Mouse (Mus musculus): ENCODE measurements around the gene Rgs6. TPM values are rescaled to one million over a fixed set of nuclear protein-coding genes. Genes with fewer than 3 reads are reported as not detected.
A peak's percentile ranks its signal among the peaks of the same experiment; 100 is the strongest.

Rgs6 gene
- polyA plus RNA-seq, 1 experiment from 2014 or later, result 11.5 TPM

- no peak for ATAC-seq (replicated peaks; ENCODE audit: extremely low read depth, insufficient read depth, low FRiP score)
- H3K27ac ChIP-seq (ENCODE audit: low read length), result no peak overlapping the region
- WGBS, result 39% methylated on average over 5 of the region's 5 CpGs
- H3K9ac ChIP-seq (ENCODE audit: low read length), result no peak overlapping the region
- no peak overlapping the region for H3K4me3 ChIP-seq (ENCODE audit: low read length)
- H3K4me1 ChIP-seq (ENCODE audit: control insufficient read depth, insufficient read depth, low read length), result peaks cover 18% of the 10 kb centered on the region
- no peaks in the 10 kb centered on the region for H3K27me3 ChIP-seq (ENCODE audit: control insufficient read depth, insufficient read depth, low read length)
- H3K9me3 ChIP-seq (replicated peaks; ENCODE audit: control insufficient read depth, low read length), result no peaks in the 10 kb centered on the region
- H3K36me3 ChIP-seq (ENCODE audit: control insufficient read depth, insufficient read depth), result no peaks in the 10 kb centered on the region
- no peak overlapping the region for H3K4me2 ChIP-seq (ENCODE audit: low read depth, low read length)
Measured at GRCm38 (mm10) chr12:83106120-83106517, 518.0 kb downstream of the Rgs6 start.

GRCm38 (mm10) chr12:83109486-83109885, 521.4 kb downstream of the Rgs6 start:
- no peak overlapping the region for H3K4me2 ChIP-seq (ENCODE audit: low read depth, low read length)
- no peaks in the 10 kb centered on the region for H3K9me3 ChIP-seq (replicated peaks; ENCODE audit: control insufficient read depth, low read length)
- no peak overlapping the region for H3K4me3 ChIP-seq (ENCODE audit: low read length)
- peak overlapping the region; percentile 70; the same call in 1 of the 2 replicates for H3K27ac ChIP-seq (ENCODE audit: low read length)
- peaks cover 19% of the 10 kb centered on the region for H3K4me1 ChIP-seq (ENCODE audit: control insufficient read depth, insufficient read depth, low read length)
- H3K9ac ChIP-seq (ENCODE audit: low read length), result no peak overlapping the region
- no peak for ATAC-seq (replicated peaks; ENCODE audit: extremely low read depth, insufficient read depth, low FRiP score)
- WGBS, result 88% methylated on average over 4 of the region's 4 CpGs
- no peaks in the 10 kb centered on the region for H3K27me3 ChIP-seq (ENCODE audit: control insufficient read depth, insufficient read depth, low read length)
- no peaks in the 10 kb centered on the region for H3K36me3 ChIP-seq (ENCODE audit: control insufficient read depth, insufficient read depth)

GRCm38 (mm10) chr12:83109891-83110630, 522.0 kb downstream of the Rgs6 start:
- Histone ChIP-seq H3K4me1 (ENCODE audit: control insufficient read depth, insufficient read depth, low read length) (peaks cover 19% of the 10 kb centered on the region), H3K9me3 (replicated peaks; ENCODE audit: control insufficient read depth, low read length) (no peaks in the 10 kb centered on the region), H3K9ac (ENCODE audit: low read length) (no peak overlapping the region), H3K36me3 (ENCODE audit: control insufficient read depth, insufficient read depth) (no peaks in the 10 kb centered on the region), H3K27me3 (ENCODE audit: control insufficient read depth, insufficient read depth, low read length) (no peaks in the 10 kb centered on the region), H3K27ac (ENCODE audit: low read length) (peak overlapping the region; percentile 70), H3K4me3 (ENCODE audit: low read length) (no peak overlapping the region), H3K4me2 (ENCODE audit: low read depth, low read length) (peak overlapping the region; percentile 19; the same call in 1 of the 2 replicates)
- ATAC-seq (replicated peaks; ENCODE audit: extremely low read depth, insufficient read depth, low FRiP score), result peak; percentile 69
- 47% methylated on average over 11 of the region's 11 CpGs for WGBS

- Histone ChIP-seq H3K27me3 (ENCODE audit: control insufficient read depth, insufficient read depth, low read length) (no peaks in the 10 kb centered on the region), H3K9me3 (replicated peaks; ENCODE audit: control insufficient read depth, low read length) (no peaks in the 10 kb centered on the region), H3K9ac (ENCODE audit: low read length) (no peak overlapping the region), H3K4me2 (ENCODE audit: low read depth, low read length) (peak overlapping the region; percentile 19; the same call in 1 of the 2 replicates), H3K36me3 (ENCODE audit: control insufficient read depth, insufficient read depth) (no peaks in the 10 kb centered on the region), H3K4me1 (ENCODE audit: control insufficient read depth, insufficient read depth, low read length) (peaks cover 19% of the 10 kb centered on the region), H3K27ac (ENCODE audit: low read length) (peak overlapping the region; percentile 70), H3K4me3 (ENCODE audit: low read length) (no peak overlapping the region)
- no peak for ATAC-seq (replicated peaks; ENCODE audit: extremely low read depth, insufficient read depth, low FRiP score)
- WGBS, result 42% methylated on average over 3 of the region's 3 CpGs
Measured at GRCm38 (mm10) chr12:83110711-83111110, 522.6 kb downstream of the Rgs6 start.

- Histone ChIP-seq H3K9ac (ENCODE audit: low read length) (no peak overlapping the region), H3K36me3 (ENCODE audit: control insufficient read depth, insufficient read depth) (no peaks in the 10 kb centered on the region), H3K27ac (ENCODE audit: low read length) (no peak overlapping the region), H3K4me2 (ENCODE audit: low read depth, low read length) (no peak overlapping the region), H3K4me1 (ENCODE audit: control insufficient read depth, insufficient read depth, low read length) (peaks cover 19% of the 10 kb centered on the region), H3K27me3 (ENCODE audit: control insufficient read depth, insufficient read depth, low read length) (no peaks in the 10 kb centered on the region), H3K9me3 (replicated peaks; ENCODE audit: control insufficient read depth, low read length) (no peaks in the 10 kb centered on the region), H3K4me3 (ENCODE audit: low read length) (no peak overlapping the region)
- WGBS, result 87% methylated on average over 5 of the region's 5 CpGs
- ATAC-seq (replicated peaks; ENCODE audit: extremely low read depth, insufficient read depth, low FRiP score), result no peak
Measured at GRCm38 (mm10) chr12:83112283-83112682, 524.2 kb downstream of the Rgs6 start.

- ATAC-seq (replicated peaks; ENCODE audit: extremely low read depth, insufficient read depth, low FRiP score), result no peak
- Histone ChIP-seq H3K27me3 (ENCODE audit: control insufficient read depth, insufficient read depth, low read length) (no peaks in the 10 kb centered on the region), H3K9ac (ENCODE audit: low read length) (no peak overlapping the region)
Measured at GRCm38 (mm10) chr12:83112901-83113628, 525.0 kb downstream of the Rgs6 start.

DNA sequence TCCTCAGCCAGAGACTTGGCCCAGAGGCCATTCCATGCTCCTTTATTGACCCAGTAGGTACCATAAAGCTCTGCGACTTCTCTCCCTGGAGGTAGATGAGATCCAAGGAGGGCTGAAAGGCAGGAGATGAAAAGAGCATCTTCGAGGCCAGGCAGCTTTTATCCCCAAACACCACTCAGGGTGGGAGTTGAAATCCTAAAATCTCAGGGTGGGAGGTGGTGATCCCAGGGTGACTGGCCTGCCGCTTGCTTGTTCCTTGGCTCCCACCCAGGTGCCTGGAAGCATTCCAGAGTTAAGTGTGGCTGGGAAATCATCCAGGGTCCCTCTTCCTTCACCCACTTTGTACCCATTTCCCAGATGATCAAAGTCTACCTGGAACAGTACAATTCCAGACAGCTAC, 525.9 kb downstream of the Rgs6 start:
- Histone ChIP-seq H3K4me3 (ENCODE audit: low read length) (no peak overlapping the region), H3K9me3 (replicated peaks; ENCODE audit: control insufficient read depth, low read length) (no peaks in the 10 kb centered on the region), H3K4me2 (ENCODE audit: low read depth, low read length) (no peak overlapping the region), H3K9ac (ENCODE audit: low read length) (no peak overlapping the region), H3K27ac (ENCODE audit: low read length) (no peak overlapping the region), H3K36me3 (ENCODE audit: control insufficient read depth, insufficient read depth) (no peaks in the 10 kb centered on the region), H3K27me3 (ENCODE audit: control insufficient read depth, insufficient read depth, low read length) (no peaks in the 10 kb centered on the region), H3K4me1 (ENCODE audit: control insufficient read depth, insufficient read depth, low read length) (peaks cover 19% of the 10 kb centered on the region)
- WGBS, result 53% methylated on average over 3 of the region's 3 CpGs
- ATAC-seq (replicated peaks; ENCODE audit: extremely low read depth, insufficient read depth, low FRiP score), result no peak

More at GRCm38 (mm10) chr12:83112901-83113628, 525.0 kb downstream of the Rgs6 start:
- H3K36me3 ChIP-seq (ENCODE audit: control insufficient read depth, insufficient read depth), result no peaks in the 10 kb centered on the region
- H3K4me1 ChIP-seq (ENCODE audit: control insufficient read depth, insufficient read depth, low read length), result peaks cover 19% of the 10 kb centered on the region
- 72% methylated on average over 6 of the region's 6 CpGs for WGBS
- no peaks in the 10 kb centered on the region for H3K9me3 ChIP-seq (replicated peaks; ENCODE audit: control insufficient read depth, low read length)
- H3K4me3 ChIP-seq (ENCODE audit: low read length), result no peak overlapping the region
- H3K27ac ChIP-seq (ENCODE audit: low read length), result no peak overlapping the region
- no peak overlapping the region for H3K4me2 ChIP-seq (ENCODE audit: low read depth, low read length)

- no peaks in the 10 kb centered on the region for H3K27me3 ChIP-seq (ENCODE audit: control insufficient read depth, insufficient read depth, low read length)
- H3K4me2 ChIP-seq (ENCODE audit: low read depth, low read length), result no peak overlapping the region
- no peaks in the 10 kb centered on the region for H3K9me3 ChIP-seq (replicated peaks; ENCODE audit: control insufficient read depth, low read length)
- H3K36me3 ChIP-seq (ENCODE audit: control insufficient read depth, insufficient read depth), result no peaks in the 10 kb centered on the region
- ATAC-seq (replicated peaks; ENCODE audit: extremely low read depth, insufficient read depth, low FRiP score), result no peak
- peaks cover 17% of the 10 kb centered on the region for H3K4me1 ChIP-seq (ENCODE audit: control insufficient read depth, insufficient read depth, low read length)
- no peak overlapping the region for H3K4me3 ChIP-seq (ENCODE audit: low read length)
- WGBS, result 42% methylated on average over 5 of the region's 5 CpGs
- H3K27ac ChIP-seq (ENCODE audit: low read length), result no peak overlapping the region
- no peak overlapping the region for H3K9ac ChIP-seq (ENCODE audit: low read length)
Measured at GRCm38 (mm10) chr12:83114396-83115053, 526.4 kb downstream of the Rgs6 start.

- H3K27me3 ChIP-seq (ENCODE audit: control insufficient read depth, insufficient read depth, low read length), result no peaks in the 10 kb centered on the region
- H3K9me3 ChIP-seq (replicated peaks; ENCODE audit: control insufficient read depth, low read length), result no peaks in the 10 kb centered on the region
- H3K27ac ChIP-seq (ENCODE audit: low read length), result no peak overlapping the region
- H3K4me3 ChIP-seq (ENCODE audit: low read length), result no peak overlapping the region
- no peak overlapping the region for H3K9ac ChIP-seq (ENCODE audit: low read length)
- WGBS, result 55% methylated on average over 3 of the region's 3 CpGs
- H3K36me3 ChIP-seq (ENCODE audit: control insufficient read depth, insufficient read depth), result no peaks in the 10 kb centered on the region
- peaks cover 5% of the 10 kb centered on the region for H3K4me1 ChIP-seq (ENCODE audit: control insufficient read depth, insufficient read depth, low read length)
- H3K4me2 ChIP-seq (ENCODE audit: low read depth, low read length), result no peak overlapping the region
- ATAC-seq (replicated peaks; ENCODE audit: extremely low read depth, insufficient read depth, low FRiP score), result no peak
Measured at GRCm38 (mm10) chr12:83124111-83124510, 536.0 kb downstream of the Rgs6 start.
